Mouse (Mus musculus): Measurements from ENCODE around the gene Ccdc77. TPM values are rescaled to one million over a fixed set of nuclear protein-coding genes. Genes with fewer than 3 reads are reported as not detected.
A peak's percentile ranks its signal among the peaks of the same experiment; 100 is the strongest.
"Not testable (repeated sequence)": the region's sequence is repeated elsewhere in the genome, so short reads cannot be mapped to it uniquely, and the experiment has no call there.

The Ccdc77 gene
- polyA plus RNA-seq, 1 experiment from 2014 or later: 29.5 TPM

DNA sequence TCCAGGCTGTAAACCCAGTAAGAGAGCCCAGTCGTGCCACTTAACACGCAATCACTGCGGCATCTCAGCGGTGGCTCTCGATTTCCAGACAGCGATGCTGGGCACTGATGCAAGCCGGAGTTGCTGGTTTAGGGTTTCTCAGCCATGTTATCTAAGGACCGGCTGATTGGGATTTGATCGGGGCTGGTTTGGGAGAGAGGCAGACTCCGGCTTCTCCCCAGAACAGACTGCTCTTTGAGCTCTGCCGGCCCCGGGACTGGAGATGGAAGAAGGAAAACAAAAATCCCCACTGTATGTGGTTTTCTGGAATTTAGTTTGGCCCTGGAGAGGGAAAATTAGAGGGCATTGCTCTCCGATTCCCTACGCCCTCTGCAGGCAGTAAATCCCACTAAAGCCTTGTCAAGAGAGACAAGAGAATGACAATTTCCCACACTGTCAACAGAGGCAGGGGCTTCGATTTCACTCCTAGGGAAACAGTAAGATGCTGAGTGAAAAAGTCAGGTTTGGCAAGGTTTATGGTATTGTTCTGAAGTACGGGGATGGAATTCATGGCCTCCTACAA lies 61.3 kb downstream of the Ccdc77 start:
- Histone ChIP-seq H3K27me3 (ENCODE audit: control insufficient read depth, insufficient read depth, low read length) (no peaks in the 10 kb centered on the region), H3K9ac (replicated peaks; ENCODE audit: low read length) (0 out of 2 replicates have a peak overlapping the region, but pooled peaks have one; percentile 30), H3K4me2 (ENCODE audit: low read depth, low read length) (peak overlapping the region; percentile 30), H3K4me3 (ENCODE audit: low read depth, low read length) (peak overlapping the region; percentile 0; the same call in 1 of the 2 replicates), H3K9me3 (replicated peaks; ENCODE audit: control insufficient read depth, low read length) (no peaks in the 10 kb centered on the region), H3K36me3 (replicated peaks; ENCODE audit: control insufficient read depth, insufficient read depth, low read depth, low read length) (no peaks in the 10 kb centered on the region), H3K27ac (replicated peaks; ENCODE audit: low read depth, low read length) (no peak overlapping the region), H3K4me1 (ENCODE audit: control insufficient read depth, insufficient read depth, low read length) (no peaks in the 10 kb centered on the region)
- ATAC-seq (replicated peaks; ENCODE audit: insufficient number of reproducible peaks, low FRiP score, low TSS enrichment, low read depth): no peak
- peak; percentile 57 for DNase-seq (ENCODE audit: low spot score)
- WGBS: 16% methylated on average over 16 of the region's 16 CpGs

DNA sequence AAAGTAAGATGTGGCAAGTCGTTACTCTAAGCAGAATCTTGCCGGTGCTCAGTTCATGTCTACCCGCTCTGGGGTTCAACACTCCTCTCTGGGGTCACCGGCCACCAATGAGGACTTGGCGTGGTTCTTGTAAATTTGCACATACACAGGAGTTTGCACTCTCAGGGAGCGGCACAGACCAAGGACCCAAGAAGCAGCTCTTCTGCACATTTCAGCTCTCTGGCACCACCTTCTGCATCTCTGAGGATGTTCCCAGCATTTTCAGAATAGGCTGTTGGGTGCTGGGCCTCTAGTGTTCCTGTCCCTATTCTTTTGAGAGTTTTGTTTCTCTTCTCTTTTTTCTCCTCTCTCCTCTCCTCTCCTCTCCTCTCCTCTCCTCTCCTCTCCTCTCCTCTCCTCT lies 63.0 kb downstream of the Ccdc77 start:
- Histone ChIP-seq H3K27me3 (ENCODE audit: control insufficient read depth, insufficient read depth, low read length) (no peaks in the 10 kb centered on the region), H3K4me1 (ENCODE audit: control insufficient read depth, insufficient read depth, low read length) (no peaks in the 10 kb centered on the region), H3K9me3 (replicated peaks; ENCODE audit: control insufficient read depth, low read length) (no peaks in the 10 kb centered on the region), H3K27ac (replicated peaks; ENCODE audit: low read depth, low read length) (no peak overlapping the region), H3K4me2 (ENCODE audit: low read depth, low read length) (no peak overlapping the region), H3K9ac (replicated peaks; ENCODE audit: low read length) (no peak overlapping the region), H3K4me3 (ENCODE audit: low read depth, low read length) (no peak overlapping the region), H3K36me3 (replicated peaks; ENCODE audit: control insufficient read depth, insufficient read depth, low read depth, low read length) (no peaks in the 10 kb centered on the region)
- WGBS: 27% methylated on average over 6 of the region's 6 CpGs
- ATAC-seq (replicated peaks; ENCODE audit: insufficient number of reproducible peaks, low FRiP score, low TSS enrichment, low read depth) (no peak), DNase-seq (ENCODE audit: low spot score) (peak; percentile 65)

GRCm38 (mm10) chr6:120296589-120296988 lies 67.6 kb downstream of the Ccdc77 start:
- H3K9ac ChIP-seq (replicated peaks; ENCODE audit: low read length); H3K4me2 ChIP-seq (ENCODE audit: low read depth, low read length); H3K36me3 ChIP-seq (replicated peaks; ENCODE audit: control insufficient read depth, insufficient read depth, low read depth, low read length); DNase-seq (ENCODE audit: low spot score); H3K27ac ChIP-seq (replicated peaks; ENCODE audit: low read depth, low read length); H3K27me3 ChIP-seq (ENCODE audit: control insufficient read depth, insufficient read depth, low read length); H3K4me1 ChIP-seq (ENCODE audit: control insufficient read depth, insufficient read depth, low read length); H3K4me3 ChIP-seq (ENCODE audit: low read depth, low read length); ATAC-seq (replicated peaks; ENCODE audit: insufficient number of reproducible peaks, low FRiP score, low TSS enrichment, low read depth); H3K9me3 ChIP-seq (replicated peaks; ENCODE audit: control insufficient read depth, low read length): not testable (repeated sequence)
- 96% methylated on average over 2 of the region's 2 CpGs for WGBS

- ATAC-seq (replicated peaks; ENCODE audit: insufficient number of reproducible peaks, low FRiP score, low TSS enrichment, low read depth) (peak; percentile 30), DNase-seq (ENCODE audit: low spot score) (peak; percentile 57)
- H3K4me3 ChIP-seq (ENCODE audit: low read depth, low read length): peak overlapping the region; percentile 65
- H3K27ac ChIP-seq (replicated peaks; ENCODE audit: low read depth, low read length): no peak overlapping the region
- H3K27me3 ChIP-seq (ENCODE audit: control insufficient read depth, insufficient read depth, low read length): peaks cover 9% of the 10 kb centered on the region
- H3K4me2 ChIP-seq (ENCODE audit: low read depth, low read length): peak overlapping the region; percentile 99
- H3K9me3 ChIP-seq (replicated peaks; ENCODE audit: control insufficient read depth, low read length): no peaks in the 10 kb centered on the region
- WGBS: under 1% methylated on average over 16 of the region's 16 CpGs
- H3K36me3 ChIP-seq (replicated peaks; ENCODE audit: control insufficient read depth, insufficient read depth, low read depth, low read length): no peaks in the 10 kb centered on the region
- no peaks in the 10 kb centered on the region for H3K4me1 ChIP-seq (ENCODE audit: control insufficient read depth, insufficient read depth, low read length)
- peak overlapping the region; percentile 58 for H3K9ac ChIP-seq (replicated peaks; ENCODE audit: low read length)
Measured at GRCm38 (mm10) chr6:120294785-120295133, 69.4 kb downstream of the Ccdc77 start.

GRCm38 (mm10) chr6:120294056-120294784 lies 70.0 kb downstream of the Ccdc77 start, which contains the start of the genes D330020A13Rik and B4galnt3:
Gene D330020A13Rik (plus strand): TSS chr6:120294364.
Gene B4galnt3 (minus strand): TSS chr6:120294559.
- DNase-seq (ENCODE audit: low spot score) (peak; percentile 64), ATAC-seq (replicated peaks; ENCODE audit: insufficient number of reproducible peaks, low FRiP score, low TSS enrichment, low read depth) (peak; percentile 77)

DNA sequence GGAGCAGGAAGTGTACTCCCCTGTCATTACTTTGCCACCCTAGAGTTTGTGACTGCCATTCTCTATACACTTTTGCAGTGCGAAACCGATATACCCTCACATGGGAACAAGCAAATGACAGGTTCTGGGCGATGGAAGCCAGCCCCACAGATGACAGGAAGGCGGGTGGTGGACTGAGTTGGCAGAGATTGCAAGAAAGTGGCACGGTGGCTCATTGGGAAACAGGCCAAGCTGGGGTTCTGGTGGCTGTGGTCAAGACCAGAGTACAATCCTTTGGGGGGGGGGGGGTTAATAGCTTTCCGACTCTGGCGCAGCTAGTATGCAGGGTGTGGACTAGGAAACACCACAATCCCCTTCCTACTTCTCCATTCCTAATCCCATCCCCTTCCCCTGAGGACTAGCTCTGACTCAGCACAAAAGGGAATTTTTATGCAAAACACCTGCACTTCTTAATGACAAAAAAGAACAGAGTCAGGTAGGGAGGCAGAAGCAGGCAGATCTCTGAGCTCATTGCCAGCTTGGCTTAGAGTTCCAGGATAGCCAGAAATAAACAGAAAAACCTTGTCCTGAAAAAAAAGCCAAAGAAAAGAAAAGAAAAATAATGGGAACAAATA lies 72.7 kb downstream of the Ccdc77 start:
- no peak overlapping the region for H3K9ac ChIP-seq (replicated peaks; ENCODE audit: low read length)
- no peaks in the 10 kb centered on the region for H3K4me1 ChIP-seq (ENCODE audit: control insufficient read depth, insufficient read depth, low read length)
- no peaks in the 10 kb centered on the region for H3K36me3 ChIP-seq (replicated peaks; ENCODE audit: control insufficient read depth, insufficient read depth, low read depth, low read length)
- ATAC-seq (replicated peaks; ENCODE audit: insufficient number of reproducible peaks, low FRiP score, low TSS enrichment, low read depth) (no peak), DNase-seq (ENCODE audit: low spot score) (no peak)
- 91% methylated on average over 7 of the region's 7 CpGs for WGBS
- H3K4me2 ChIP-seq (ENCODE audit: low read depth, low read length): no peak overlapping the region
- peaks cover 9% of the 10 kb centered on the region for H3K27me3 ChIP-seq (ENCODE audit: control insufficient read depth, insufficient read depth, low read length)
- no peaks in the 10 kb centered on the region for H3K9me3 ChIP-seq (replicated peaks; ENCODE audit: control insufficient read depth, low read length)
- H3K27ac ChIP-seq (replicated peaks; ENCODE audit: low read depth, low read length): no peak overlapping the region
- H3K4me3 ChIP-seq (ENCODE audit: low read depth, low read length): no peak overlapping the region

More at GRCm38 (mm10) chr6:120294056-120294784, 70.0 kb downstream of the Ccdc77 start, which contains the start of the genes D330020A13Rik and B4galnt3:
- Histone ChIP-seq H3K36me3 (replicated peaks; ENCODE audit: control insufficient read depth, insufficient read depth, low read depth, low read length) (no peaks in the 10 kb centered on the region), H3K9ac (replicated peaks; ENCODE audit: low read length) (peak within 1 kb of the TSS; percentile 58), H3K4me3 (ENCODE audit: low read depth, low read length) (peak within 1 kb of the TSS; percentile 65), H3K4me2 (ENCODE audit: low read depth, low read length) (peak within 1 kb of the TSS; percentile 99), H3K9me3 (replicated peaks; ENCODE audit: control insufficient read depth, low read length) (no peaks in the 10 kb centered on the region), H3K27ac (replicated peaks; ENCODE audit: low read depth, low read length) (no peak within 1 kb of the TSS), H3K4me1 (ENCODE audit: control insufficient read depth, insufficient read depth, low read length) (no peaks in the 10 kb centered on the region), H3K27me3 (ENCODE audit: control insufficient read depth, insufficient read depth, low read length) (peaks cover 9% of the 10 kb centered on the region)
- under 1% methylated on average over 73 of the region's 79 CpGs for WGBS

DNA sequence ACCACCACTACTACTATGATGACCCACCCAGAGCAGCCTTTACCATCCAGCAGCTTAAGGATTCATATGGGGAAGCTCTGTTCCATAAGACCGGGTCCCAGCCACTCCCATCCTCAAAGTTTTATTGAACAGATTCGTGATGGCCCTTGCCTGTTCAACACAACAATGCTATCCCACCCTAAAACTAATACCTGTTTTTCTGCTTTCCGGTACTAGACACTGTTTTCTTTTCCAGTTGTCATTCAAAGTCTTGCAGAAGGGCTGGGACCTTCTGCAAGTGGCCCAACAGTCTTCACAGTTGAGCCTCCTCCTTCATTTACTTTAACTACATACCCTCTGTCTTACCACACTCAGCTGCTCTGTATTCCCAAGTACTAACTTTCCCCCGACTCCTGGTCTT lies 74.7 kb downstream of the Ccdc77 start:
- H3K36me3 ChIP-seq (replicated peaks; ENCODE audit: control insufficient read depth, insufficient read depth, low read depth, low read length): no peaks in the 10 kb centered on the region
- H3K9me3 ChIP-seq (replicated peaks; ENCODE audit: control insufficient read depth, low read length): no peaks in the 10 kb centered on the region
- DNase-seq (ENCODE audit: low spot score) (no peak), ATAC-seq (replicated peaks; ENCODE audit: insufficient number of reproducible peaks, low FRiP score, low TSS enrichment, low read depth) (no peak)
- no peak overlapping the region for H3K9ac ChIP-seq (replicated peaks; ENCODE audit: low read length)
- 91% methylated on average over 4 of the region's 4 CpGs for WGBS
- H3K4me1 ChIP-seq (ENCODE audit: control insufficient read depth, insufficient read depth, low read length): no peaks in the 10 kb centered on the region
- H3K27me3 ChIP-seq (ENCODE audit: control insufficient read depth, insufficient read depth, low read length): peaks cover 9% of the 10 kb centered on the region
- H3K4me2 ChIP-seq (ENCODE audit: low read depth, low read length): no peak overlapping the region
- no peak overlapping the region for H3K27ac ChIP-seq (replicated peaks; ENCODE audit: low read depth, low read length)
- H3K4me3 ChIP-seq (ENCODE audit: low read depth, low read length): no peak overlapping the region

DNA sequence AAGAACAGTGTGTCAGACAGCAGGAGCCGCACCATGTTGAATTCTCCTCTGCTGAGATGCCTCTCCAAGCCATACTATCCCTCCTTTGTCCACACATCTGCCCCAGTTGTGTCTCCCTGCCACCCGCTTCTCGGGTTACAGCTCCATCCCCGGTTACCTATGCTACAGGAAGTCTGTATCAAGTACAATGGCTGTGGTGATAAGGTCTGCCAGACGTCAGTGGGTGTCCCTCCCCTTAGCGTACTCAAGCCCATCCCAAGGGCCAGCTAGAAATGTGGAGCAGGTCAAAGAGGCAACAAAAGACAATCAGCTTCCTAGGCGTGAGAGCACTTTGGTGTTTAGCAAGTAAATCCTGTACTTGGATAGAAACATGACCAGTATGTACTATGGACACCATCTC lies 75.6 kb downstream of the Ccdc77 start:
- WGBS: 26% methylated on average over 7 of the region's 7 CpGs
- Histone ChIP-seq H3K9me3 (replicated peaks; ENCODE audit: control insufficient read depth, low read length) (no peaks in the 10 kb centered on the region), H3K27ac (replicated peaks; ENCODE audit: low read depth, low read length) (no peak overlapping the region), H3K27me3 (ENCODE audit: control insufficient read depth, insufficient read depth, low read length) (peaks cover 4% of the 10 kb centered on the region; the same call in 1 of the 2 replicates), H3K4me3 (ENCODE audit: low read depth, low read length) (no peak overlapping the region), H3K9ac (replicated peaks; ENCODE audit: low read length) (no peak overlapping the region), H3K4me2 (ENCODE audit: low read depth, low read length) (no peak overlapping the region), H3K4me1 (ENCODE audit: control insufficient read depth, insufficient read depth, low read length) (no peaks in the 10 kb centered on the region), H3K36me3 (replicated peaks; ENCODE audit: control insufficient read depth, insufficient read depth, low read depth, low read length) (no peaks in the 10 kb centered on the region)
- no peak for DNase-seq (ENCODE audit: low spot score)
- no peak for ATAC-seq (replicated peaks; ENCODE audit: insufficient number of reproducible peaks, low FRiP score, low TSS enrichment, low read depth)
